Mouse (Mus musculus): Measurements from ENCODE around the gene Bsn.

DNA sequence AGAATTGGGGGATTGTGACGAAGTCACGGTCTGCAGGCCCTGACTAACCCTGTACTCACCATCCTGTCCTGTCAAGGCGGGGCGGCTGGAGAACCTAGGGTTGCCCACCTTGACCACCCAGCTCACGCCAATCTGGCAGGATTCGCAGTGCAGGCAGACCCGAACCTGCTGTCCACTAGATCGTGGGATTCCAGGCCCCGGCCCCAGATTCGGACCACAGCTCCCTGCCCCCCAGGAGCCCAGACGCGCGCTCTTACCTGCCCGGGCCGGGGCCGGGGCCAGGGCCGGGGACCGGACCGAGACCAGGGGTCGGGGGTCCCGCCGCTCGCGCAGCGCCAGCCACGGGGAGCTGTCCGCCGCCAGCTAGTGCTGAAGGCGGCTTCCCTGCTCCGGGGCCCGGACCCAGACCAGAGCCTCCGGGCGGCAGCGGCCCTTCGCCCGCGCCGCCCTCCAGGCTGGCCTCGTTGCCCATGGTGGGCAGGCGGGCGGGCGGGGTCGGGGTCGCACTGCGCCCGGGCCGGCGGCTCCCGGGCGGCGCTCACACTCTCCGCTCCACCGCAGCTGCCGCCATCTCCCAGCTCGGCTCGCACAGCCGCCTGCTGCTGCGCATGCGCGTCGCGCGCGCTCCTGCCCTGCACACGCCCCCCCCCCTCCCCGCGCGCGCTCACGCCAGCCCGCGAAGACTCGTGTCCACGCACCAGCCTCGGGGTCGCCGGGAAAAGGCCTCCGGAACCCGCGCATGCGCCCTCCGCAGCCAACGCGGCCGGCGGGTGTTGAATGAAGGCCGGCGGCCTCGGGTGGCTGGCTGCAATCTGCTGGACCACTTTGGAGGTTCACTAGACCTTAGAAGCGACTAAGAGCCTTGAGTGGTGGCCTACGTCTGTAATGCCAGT is at the start of gene Bsn:
- no peak for TF ChIP-seq GATA1 (IDR thresholded peaks at IDR 0.05; ENCODE audit: borderline replicate concordance, low read length)
- no peak for TF ChIP-seq FLI1 (IDR thresholded peaks at IDR 0.05; ENCODE audit: low read length)
